Mouse (Mus musculus) spleen, postnatal 10 days (tissue): ENCODE measurements around the gene Aasdh.

Experiments used
- DNase-seq, 2 experiments: peaks; one replicate each; pipeline ENCODE4 v3.0.0; 2021 to 2022; ENCODE audit warnings: low spot score in 2 of 2

The Aasdh gene

GRCm38 (mm10) chr5:76841859-76842258 lies 63.5 kb downstream of the Aasdh start:
- no peak for DNase-seq

- no peak for DNase-seq
These were observed 65.5 kb downstream of the Aasdh start for GRCm38 (mm10) chr5:76839786-76840185.

- no peak for DNase-seq
These were observed 68.3 kb downstream of the Aasdh start for GRCm38 (mm10) chr5:76837018-76837417.

GRCm38 (mm10) chr5:76832529-76833210 lies 72.6 kb downstream of the Aasdh start:
- no peak for DNase-seq

- DNase-seq, result no peak
These were observed 76.6 kb downstream of the Aasdh start for GRCm38 (mm10) chr5:76828527-76829240.
